Mouse (Mus musculus) CH12.LX (cell line): ENCODE measurements at regions not wholly inside any gene's neighbourhood (a gene's known extent, or its start where the extent isn't known, plus 50 kb on each side); places are given as distances from the start of the nearest gene placed in this dataset.

ENCODE experiments used
- DNase-seq: peaks from one replicate; pipeline ENCODE4 v3.0.0-alpha.2; 2013; ENCODE audit errors: extremely low read depth
- H3K27ac ChIP-seq: 2 replicates; pipeline ENCODE4 v1.5.1; 2012; ENCODE audit warnings: low read depth, mild to moderate bottlenecking, control low read depth, moderate library complexity; ENCODE audit not compliant: insufficient read depth
- H3K27me3 ChIP-seq: replicated peaks from 2 replicates; pipeline ENCODE3; 2012; ENCODE audit warnings: inconsistent platforms
- H3K36me3 ChIP-seq, 2 experiments: replicated peaks in 1 of 2; 2 replicates each; pipeline versions ENCODE3 to v1.6.1; 2012; ENCODE audit warnings: inconsistent platforms in 1 of 2, low read length in 1 of 2, mild to moderate bottlenecking in 1 of 2, mixed read lengths in 1 of 2, moderate library complexity in 1 of 2; ENCODE audit not compliant: control insufficient read depth in 1 of 2, insufficient read depth in 1 of 2
- H3K4me1 ChIP-seq, 2 experiments: 2 replicates each; pipeline ENCODE4 v1.6.1; 2012; ENCODE audit warnings: inconsistent platforms in 1 of 2, moderate library complexity in 1 of 2; ENCODE audit not compliant: insufficient read depth in 2 of 2, control insufficient read depth in 1 of 2
- H3K4me2 ChIP-seq: 2 replicates; pipeline ENCODE4 v1.6.1; 2012; ENCODE audit warnings: low read depth, mild to moderate bottlenecking, control low read depth; ENCODE audit not compliant: poor library complexity, insufficient read depth, severe bottlenecking
- H3K4me3 ChIP-seq, 3 experiments: fragments of 150-350 bp in 1 of 3; sonication (generic) in 1 of 3; replicated peaks in 1 of 3; 2 replicates each; pipeline versions ENCODE3 to v1.5.1; 2011 to 2012; ENCODE audit warnings: low read depth in 2 of 3, low read length in 2 of 3, mild to moderate bottlenecking in 2 of 3, moderate library complexity in 2 of 3, control low read depth in 1 of 3, improper control_type of control experiment in 1 of 3, inconsistent platforms in 1 of 3, mixed read lengths in 1 of 3; ENCODE audit not compliant: poor library complexity in 1 of 3
- H3K79me2 ChIP-seq: replicated peaks from 2 replicates; pipeline ENCODE4 v1.6.1; 2012; ENCODE audit warnings: mild to moderate bottlenecking, moderate library complexity; ENCODE audit not compliant: control insufficient read depth, poor library complexity, insufficient read depth, severe bottlenecking; ENCODE audit errors: extremely low read depth
- H3K9ac ChIP-seq: 2 replicates; pipeline ENCODE4 v1.6.1; 2012; ENCODE audit warnings: low read depth, mild to moderate bottlenecking, control low read depth, moderate library complexity; ENCODE audit not compliant: insufficient read depth
- H3K9me3 ChIP-seq: replicated peaks from 2 replicates; pipeline ENCODE3; 2012; ENCODE audit warnings: low read length, inconsistent platforms, mixed read lengths
- BHLHE40 ChIP-seq: IDR thresholded peaks from 2 replicates; pipeline ENCODE4 v1.6.1; 2011; ENCODE audit warnings: mild to moderate bottlenecking, low read depth, low read length, improper control_type of control experiment
- CHD1 ChIP-seq: IDR thresholded peaks from 2 replicates; pipeline ENCODE4 v1.6.1; 2012; ENCODE audit warnings: low read depth, low read length, improper control_type of control experiment, inconsistent platforms
- E2F4 ChIP-seq: IDR thresholded peaks from 2 replicates; pipeline ENCODE4 v1.6.1; 2011; ENCODE audit warnings: low read depth, low read length, improper control_type of control experiment; ENCODE audit not compliant: insufficient replicate concordance
- ELF1 ChIP-seq: IDR thresholded peaks from 2 replicates; pipeline ENCODE4 v1.6.1; 2014; ENCODE audit warnings: low read depth, mild to moderate bottlenecking, inconsistent platforms, low read length, improper control_type of control experiment
- EP300 ChIP-seq: IDR thresholded peaks from 2 replicates; pipeline ENCODE4 v1.6.1; 2011; ENCODE audit warnings: low read length, improper control_type of control experiment
- ETS1 ChIP-seq: conservative IDR thresholded peaks from 2 replicates; pipeline ENCODE4 v1.6.1; 2012; ENCODE audit warnings: low read depth, mild to moderate bottlenecking, inconsistent platforms, low read length, improper control_type of control experiment, moderate library complexity
- GABPA ChIP-seq: IDR thresholded peaks from 2 replicates; pipeline ENCODE4 v1.6.1; 2012; ENCODE audit warnings: low read depth, low read length, improper control_type of control experiment, inconsistent platforms; ENCODE audit not compliant: insufficient replicate concordance
- HCFC1 ChIP-seq: IDR thresholded peaks from 2 replicates; pipeline ENCODE4 v1.6.1; 2012; ENCODE audit warnings: low read depth, mild to moderate bottlenecking, inconsistent platforms, low read length, improper control_type of control experiment
- IRF4 ChIP-seq: IDR thresholded peaks from 2 replicates; pipeline ENCODE4 v1.6.1; 2014; ENCODE audit warnings: low read depth, mild to moderate bottlenecking, inconsistent platforms, low read length, improper control_type of control experiment
- JUN ChIP-seq: IDR thresholded peaks from 2 replicates; pipeline ENCODE4 v1.6.1; 2011; ENCODE audit warnings: low read depth, mild to moderate bottlenecking, low read length, improper control_type of control experiment, moderate library complexity; ENCODE audit not compliant: insufficient read depth
- KAT2A ChIP-seq: IDR thresholded peaks from 2 replicates; pipeline ENCODE4 v1.6.1; 2012; ENCODE audit warnings: low read length, improper control_type of control experiment, inconsistent platforms; ENCODE audit not compliant: insufficient replicate concordance
- MAFK ChIP-seq: IDR thresholded peaks from 2 replicates; pipeline ENCODE4 v1.6.1; 2011; ENCODE audit warnings: low read length, improper control_type of control experiment; ENCODE audit not compliant: insufficient replicate concordance
- MAZ ChIP-seq: IDR thresholded peaks from 2 replicates; pipeline ENCODE4 v1.6.1; 2012; ENCODE audit warnings: low read depth, mild to moderate bottlenecking, inconsistent platforms, low read length, improper control_type of control experiment, moderate library complexity
- MXI1 ChIP-seq: IDR thresholded peaks from 2 replicates; pipeline ENCODE4 v1.6.1; 2011; ENCODE audit warnings: mild to moderate bottlenecking, low read depth, low read length, improper control_type of control experiment
- NELFE ChIP-seq: IDR thresholded peaks from 2 replicates; pipeline ENCODE4 v1.6.1; 2011; ENCODE audit warnings: low read depth, low read length, improper control_type of control experiment
- NRF1 ChIP-seq: IDR thresholded peaks from 2 replicates; pipeline ENCODE4 v1.6.1; 2014; ENCODE audit warnings: low read depth, mild to moderate bottlenecking, inconsistent platforms, low read length, improper control_type of control experiment, moderate library complexity
- PAX5 ChIP-seq: IDR thresholded peaks from 2 replicates; pipeline ENCODE4 v1.6.1; 2012; ENCODE audit warnings: low read length, inconsistent platforms, mixed read lengths
- POLR2AphosphoS2 ChIP-seq: IDR thresholded peaks from 2 replicates; pipeline ENCODE4 v1.6.1; 2011; ENCODE audit warnings: low read depth, low read length, improper control_type of control experiment
- RAD21 ChIP-seq: IDR thresholded peaks from 2 replicates; pipeline ENCODE4 v1.6.1; 2011; ENCODE audit warnings: low read depth, mild to moderate bottlenecking, low read length, improper control_type of control experiment, moderate library complexity
- RCOR1 ChIP-seq: conservative IDR thresholded peaks from 2 replicates; pipeline ENCODE4 v1.6.1; 2012; ENCODE audit warnings: low read depth, mild to moderate bottlenecking, inconsistent platforms, low read length, improper control_type of control experiment
- SIN3A ChIP-seq: IDR thresholded peaks from 2 replicates; pipeline ENCODE4 v1.6.1; 2012; ENCODE audit warnings: low read length, improper control_type of control experiment, inconsistent platforms
- TCF12 ChIP-seq: IDR thresholded peaks from 2 replicates; pipeline ENCODE4 v1.6.1; 2014; ENCODE audit warnings: low read depth, mild to moderate bottlenecking, inconsistent platforms, low read length, improper control_type of control experiment
- USF1 ChIP-seq: IDR thresholded peaks from 2 replicates; pipeline ENCODE4 v1.6.1; 2014; ENCODE audit warnings: low read depth, mild to moderate bottlenecking, inconsistent platforms, low read length, improper control_type of control experiment
- USF2 ChIP-seq: conservative IDR thresholded peaks from 2 replicates; pipeline ENCODE4 v1.6.1; 2011; ENCODE audit warnings: low read depth, low read length, improper control_type of control experiment
- ZC3H11A ChIP-seq: IDR thresholded peaks from 2 replicates; pipeline ENCODE4 v1.6.1; 2012; ENCODE audit warnings: low read depth, mild to moderate bottlenecking, inconsistent platforms, low read length, improper control_type of control experiment
- ZMIZ1 ChIP-seq: IDR thresholded peaks from 2 replicates; pipeline ENCODE4 v1.6.1; 2012; ENCODE audit warnings: low read depth, mild to moderate bottlenecking, inconsistent platforms, low read length, improper control_type of control experiment
- ZNF384 ChIP-seq: IDR thresholded peaks from 2 replicates; pipeline ENCODE4 v1.6.1; 2012; ENCODE audit warnings: low read depth, low read length, improper control_type of control experiment, inconsistent platforms
- dilution Hi-C: fragments of 300-500 bp; cut with MboI; formaldehyde crosslinking; loops from 2 replicates; pipeline ENCODE4 v1.14.3; 2020; ENCODE audit warnings: low sequenced_read_pairs; ENCODE audit not compliant: extremely low pct_unique_long_range_greater_than_20kb, extremely low pct_ligation_motif_present
- in situ Hi-C: fragments of 300-500 bp; cut with MboI; formaldehyde crosslinking; loops from 3 replicates; pipeline ENCODE4 v1.14.3; 2019; ENCODE audit warnings: low sequenced_read_pairs, low pct_ligation_motif_present, low pct_unique_long_range_greater_than_20kb, mixed read lengths

DNA sequence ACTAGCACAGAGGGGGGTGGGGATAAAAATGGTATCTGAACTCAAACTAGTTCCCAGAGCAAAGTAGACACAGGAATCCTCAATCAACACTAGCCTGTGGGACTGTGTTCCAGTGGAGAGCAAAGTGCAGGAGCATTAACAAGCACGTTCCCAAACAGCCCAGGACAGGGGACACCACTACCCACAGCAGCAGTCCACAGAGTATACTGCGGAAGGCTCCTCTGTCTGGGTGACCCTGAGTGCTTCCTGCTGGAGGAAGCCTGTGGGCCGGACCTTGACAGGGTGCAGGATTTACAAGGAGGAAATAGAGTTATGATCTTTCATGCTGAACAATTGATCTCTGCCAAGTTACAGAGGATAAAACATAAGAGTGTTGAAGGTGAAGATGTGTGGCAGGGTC lies 560.0 kb downstream of the Dcdc2c start:
- no peaks in the 10 kb centered on the region for H3K4me1 ChIP-seq
- DNase-seq = no peak
- no peaks in the 10 kb centered on the region for H3K27me3 ChIP-seq
- no peaks in the 10 kb centered on the region for H3K36me3 ChIP-seq
- H3K4me3 ChIP-seq = no peak overlapping the region
- no peak overlapping the region for H3K27ac ChIP-seq
- H3K79me2 ChIP-seq = no peaks in the 10 kb centered on the region
- peaks cover 30% of the 10 kb centered on the region for H3K9me3 ChIP-seq
- TF ChIP-seq PAX5 (no peak), SIN3A (no peak), ZNF384 (no peak), BHLHE40 (no peak), MAFK (no peak), RCOR1 (no peak), ZMIZ1 (no peak), JUN (no peak), ZC3H11A (no peak), POLR2AphosphoS2 (no peak), NELFE (no peak), MAZ (no peak), CHD1 (no peak), ELF1 (no peak), MXI1 (no peak), IRF4 (no peak), EP300 (no peak), KAT2A (no peak), RAD21 (no peak), HCFC1 (no peak)
- dilution Hi-C loops = no loop called here
- no peak overlapping the region for H3K9ac ChIP-seq
- in situ Hi-C loops = no loop called here
- H3K4me2 ChIP-seq = no peak overlapping the region

DNA sequence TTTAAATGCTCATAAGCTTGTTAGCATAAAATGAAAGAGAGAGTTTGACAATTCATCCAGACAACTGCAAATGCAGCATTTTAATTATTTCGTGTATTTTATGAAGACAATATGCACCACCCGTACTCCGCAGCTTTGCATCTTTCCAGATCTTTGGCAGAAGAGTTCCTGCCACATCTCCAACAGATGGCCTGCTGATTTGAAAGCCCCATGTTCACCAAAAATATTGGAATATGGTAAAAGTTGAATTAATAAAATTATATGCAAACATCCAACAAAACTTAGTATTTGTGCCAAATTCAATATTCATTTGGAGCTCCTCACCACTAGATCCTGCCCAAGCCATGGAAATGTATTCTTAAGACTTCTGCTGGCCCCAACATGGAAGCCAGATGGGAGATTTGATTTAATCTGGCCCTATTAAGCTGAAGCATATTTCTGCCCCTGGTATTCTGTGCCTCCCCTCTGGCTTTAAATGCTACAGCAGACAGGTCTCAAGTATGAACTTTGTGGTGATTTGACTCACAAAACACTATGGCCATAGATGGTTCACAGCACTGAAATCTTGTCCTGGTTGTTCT lies 567.8 kb downstream of the Dcdc2c start:
- no peak overlapping the region for H3K9ac ChIP-seq
- no peaks in the 10 kb centered on the region for H3K27me3 ChIP-seq
- in situ Hi-C loops (no loop called here), dilution Hi-C loops (no loop called here)
- H3K4me1 ChIP-seq = no peaks in the 10 kb centered on the region
- no peak overlapping the region for H3K4me3 ChIP-seq
- no peak for DNase-seq
- TF ChIP-seq ZC3H11A = no peak
- no peak for TF ChIP-seq IRF4
- TF ChIP-seq TCF12 = no peak
- TF ChIP-seq GABPA = no peak
- TF ChIP-seq ETS1 = no peak
- no peak for TF ChIP-seq RCOR1
- no peak for TF ChIP-seq USF1
- TF ChIP-seq RAD21 = no peak
- no peak for TF ChIP-seq NRF1
- no peak for TF ChIP-seq KAT2A
- TF ChIP-seq E2F4 = no peak
- no peak for TF ChIP-seq USF2
- no peak for TF ChIP-seq ZMIZ1
- no peak overlapping the region for H3K4me2 ChIP-seq
- peaks cover 45% of the 10 kb centered on the region for H3K9me3 ChIP-seq
- H3K36me3 ChIP-seq = no peaks in the 10 kb centered on the region
- H3K79me2 ChIP-seq = no peaks in the 10 kb centered on the region
- no peak overlapping the region for H3K27ac ChIP-seq
